Mouse (Mus musculus) liver, adult 2 months (tissue): Measurements from ENCODE around the gene S1pr3. TPM values are rescaled to one million over a fixed set of nuclear protein-coding genes. Genes with fewer than 3 reads are reported as not detected.

Experiments used
- DNase-seq: peaks from one replicate; pipeline ENCODE4 v3.0.0-alpha.2; 2011; ENCODE audit warnings: low read depth, low spot score; ENCODE audit errors: extremely low read depth
- H3K27ac ChIP-seq: fragments of 200-500 bp; replicated peaks from 2 replicates; pipeline ENCODE4 v1.5.1; 2012; ENCODE audit warnings: low read depth, mild to moderate bottlenecking, control low read depth, inconsistent platforms, low read length; ENCODE audit not compliant: insufficient read depth
- H3K27me3 ChIP-seq: fragments of 200-500 bp; 2 replicates; pipeline ENCODE4 v1.6.1; 2012; ENCODE audit warnings: mild to moderate bottlenecking, moderate library complexity, low read length, inconsistent platforms; ENCODE audit not compliant: control insufficient read depth, insufficient read depth
- H3K36me3 ChIP-seq: fragments of 200-500 bp; 2 replicates; pipeline ENCODE4 v1.6.1; 2012; ENCODE audit warnings: low read length, inconsistent platforms; ENCODE audit not compliant: control insufficient read depth, insufficient read depth
- H3K4me1 ChIP-seq: fragments of 200-500 bp; 2 replicates; pipeline ENCODE4 v1.6.1; 2011; ENCODE audit warnings: low read length; ENCODE audit not compliant: control insufficient read depth, insufficient read depth
- H3K4me3 ChIP-seq: fragments of 200-500 bp; 2 replicates; pipeline ENCODE4 v1.5.1; 2011; ENCODE audit warnings: low read depth, mild to moderate bottlenecking, control low read depth, low read length, moderate library complexity; ENCODE audit not compliant: insufficient read depth
- H3K79me2 ChIP-seq: fragments of 200-500 bp; 2 replicates; pipeline ENCODE4 v1.6.1; 2012; ENCODE audit warnings: inconsistent platforms, mild to moderate bottlenecking, low read length, moderate library complexity; ENCODE audit not compliant: control insufficient read depth, insufficient read depth
- H3K9ac ChIP-seq: fragments of 200-500 bp; 2 replicates; pipeline ENCODE4 v1.6.1; 2012; ENCODE audit warnings: low read depth, mild to moderate bottlenecking, control low read depth, inconsistent platforms, low read length
- CTCF ChIP-seq: fragments of 200-500 bp; IDR thresholded peaks from 2 replicates; pipeline ENCODE4 v1.5.1; 2011; ENCODE audit warnings: low read depth, low read length, control low read depth
- POLR2A ChIP-seq: fragments of 200-500 bp; IDR thresholded peaks from 2 replicates; pipeline ENCODE4 v1.6.1; 2011; ENCODE audit warnings: low read length, control low read depth; ENCODE audit not compliant: insufficient read depth; ENCODE audit errors: extremely low read depth
- WGBS: fragments of 180-500 bp; shearing (Covaris S2); methylation state at CpG from one replicate; pipeline ENCODE4 v1.1.7; 2018; 5-methylcytosine and 5-hydroxymethylcytosine counted together
- polyA plus RNA-seq: library from polyadenylated mRNA; depleted of rRNA; stranded (reverse); fragments of >200 nt; gene quantifications from 2 replicates; pipeline ENCODE4 v1.2.3, GENCODE M21; 2012
- total RNA-seq: library from RNA; depleted of rRNA; stranded (reverse); fragments of >200 nt; gene quantifications from 2 replicates; pipeline ENCODE4 v1.2.3, GENCODE M21; 2014

S1pr3 gene
- total and polyA plus RNA-seq, 2 experiments, result 0.83 to 1.6 TPM

GRCm38 (mm10) chr13:51416727-51417126 is 8.3 kb downstream of the S1pr3 start:
- Histone ChIP-seq H3K36me3 (no peaks in the 10 kb centered on the region), H3K4me3 (no peak overlapping the region), H3K27me3 (no peaks in the 10 kb centered on the region), H3K4me1 (peaks cover 5% of the 10 kb centered on the region; the same call in 1 of the 2 replicates), H3K79me2 (no peaks in the 10 kb centered on the region), H3K9ac (no peak overlapping the region), H3K27ac (no peak overlapping the region)
- no peak for TF ChIP-seq CTCF
- TF ChIP-seq POLR2A, result no peak
- DNase-seq, result no peak
- WGBS, result 88% methylated on average over 11 of the region's 11 CpGs

- peaks cover 5% of the 10 kb centered on the region; the same call in 1 of the 2 replicates for H3K4me1 ChIP-seq
- WGBS, result 57% methylated on average over 6 of the region's 6 CpGs
- H3K36me3 ChIP-seq, result no peaks in the 10 kb centered on the region
- H3K9ac ChIP-seq, result no peak overlapping the region
- H3K4me3 ChIP-seq, result no peak overlapping the region
- TF ChIP-seq POLR2A (no peak), CTCF (no peak)
- H3K27me3 ChIP-seq, result no peaks in the 10 kb centered on the region
- no peaks in the 10 kb centered on the region for H3K79me2 ChIP-seq
- DNase-seq, result peak; percentile 37
- H3K27ac ChIP-seq, result 0 out of 2 replicates have a peak overlapping the region, but pooled peaks have one; percentile 13
Observed at GRCm38 (mm10) chr13:51417796-51418195, 9.4 kb downstream of the S1pr3 start.

DNA sequence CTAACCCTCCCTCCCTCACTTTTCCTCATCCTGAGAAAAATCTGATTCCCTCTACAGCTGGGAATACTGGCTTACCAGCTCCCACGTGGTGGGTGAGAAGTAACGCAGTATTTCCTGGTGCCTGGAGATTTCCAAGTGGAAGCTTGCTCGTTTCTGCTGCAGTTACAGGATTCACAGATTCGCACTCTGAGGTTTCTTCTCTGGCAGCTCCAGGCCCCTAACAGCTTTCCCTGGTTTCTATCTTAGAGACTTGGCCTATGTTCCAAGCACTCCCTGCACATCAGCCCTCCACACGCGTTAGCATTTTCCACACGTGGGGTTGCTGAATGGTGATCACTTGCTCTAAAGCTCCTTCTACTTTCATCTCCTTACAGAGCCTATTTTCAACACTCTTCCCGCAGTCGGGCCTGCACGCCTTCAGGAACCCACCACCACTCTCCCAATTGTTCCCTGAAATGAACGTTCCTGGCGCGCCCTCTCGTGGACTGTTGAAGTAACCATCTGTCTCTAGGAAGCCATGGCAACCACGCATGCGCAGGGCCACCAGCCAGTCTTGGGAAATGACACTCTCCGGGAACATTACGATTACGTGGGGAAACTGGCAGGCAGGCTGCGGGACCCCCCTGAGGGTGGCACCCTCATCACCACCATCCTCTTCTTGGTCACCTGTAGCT is 10.0 kb downstream of the S1pr3 start:
- H3K36me3 ChIP-seq, result no peaks in the 10 kb centered on the region
- peak; percentile 91 for TF ChIP-seq CTCF
- no peak for TF ChIP-seq POLR2A
- peaks cover 5% of the 10 kb centered on the region; the same call in 1 of the 2 replicates for H3K4me1 ChIP-seq
- DNase-seq, result peak; percentile 58
- H3K4me3 ChIP-seq, result peak overlapping the region; percentile 30; the same call in 1 of the 2 replicates
- no peaks in the 10 kb centered on the region for H3K79me2 ChIP-seq
- no peak overlapping the region for H3K9ac ChIP-seq
- H3K27ac ChIP-seq, result 0 out of 2 replicates have a peak overlapping the region, but pooled peaks have one; percentile 13
- no peaks in the 10 kb centered on the region for H3K27me3 ChIP-seq
- 15% methylated on average over 20 of the region's 20 CpGs for WGBS

DNA sequence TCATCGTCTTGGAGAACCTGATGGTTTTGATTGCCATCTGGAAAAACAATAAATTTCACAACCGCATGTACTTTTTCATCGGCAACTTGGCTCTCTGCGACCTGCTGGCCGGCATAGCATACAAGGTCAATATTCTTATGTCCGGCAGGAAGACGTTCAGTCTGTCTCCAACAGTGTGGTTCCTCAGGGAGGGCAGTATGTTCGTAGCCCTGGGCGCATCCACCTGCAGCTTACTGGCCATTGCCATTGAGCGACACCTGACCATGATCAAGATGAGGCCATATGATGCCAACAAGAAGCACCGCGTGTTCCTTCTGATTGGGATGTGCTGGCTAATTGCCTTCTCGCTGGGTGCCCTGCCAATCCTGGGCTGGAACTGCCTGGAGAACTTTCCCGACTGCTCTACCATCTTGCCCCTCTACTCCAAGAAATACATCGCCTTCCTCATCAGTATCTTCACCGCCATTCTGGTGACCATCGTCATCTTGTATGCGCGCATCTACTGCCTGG is 10.6 kb downstream of the S1pr3 start:
- Histone ChIP-seq H3K9ac (no peak overlapping the region), H3K27ac (no peak overlapping the region), H3K4me1 (peaks cover 5% of the 10 kb centered on the region; the same call in 1 of the 2 replicates), H3K27me3 (no peaks in the 10 kb centered on the region), H3K79me2 (no peaks in the 10 kb centered on the region), H3K36me3 (no peaks in the 10 kb centered on the region), H3K4me3 (peak overlapping the region; percentile 30; the same call in 1 of the 2 replicates)
- no peak for DNase-seq
- TF ChIP-seq CTCF (no peak), POLR2A (no peak)
- 56% methylated on average over 19 of the region's 19 CpGs for WGBS

DNA sequence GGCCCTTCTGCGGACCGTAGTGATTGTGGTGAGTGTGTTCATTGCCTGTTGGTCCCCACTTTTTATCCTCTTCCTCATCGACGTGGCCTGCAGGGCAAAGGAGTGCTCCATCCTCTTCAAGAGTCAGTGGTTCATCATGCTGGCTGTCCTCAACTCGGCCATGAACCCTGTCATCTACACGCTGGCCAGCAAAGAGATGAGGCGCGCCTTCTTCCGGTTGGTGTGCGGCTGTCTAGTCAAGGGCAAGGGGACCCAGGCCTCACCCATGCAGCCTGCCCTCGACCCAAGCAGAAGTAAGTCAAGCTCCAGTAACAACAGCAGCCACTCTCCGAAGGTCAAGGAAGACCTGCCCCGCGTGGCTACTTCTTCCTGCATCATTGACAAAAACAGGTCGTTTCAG is 11.1 kb downstream of the S1pr3 start:
- 85% methylated on average over 15 of the region's 15 CpGs for WGBS
- no peak for DNase-seq
- H3K9ac ChIP-seq, result no peak overlapping the region
- H3K4me1 ChIP-seq, result peaks cover 5% of the 10 kb centered on the region; the same call in 1 of the 2 replicates
- TF ChIP-seq CTCF (no peak), POLR2A (no peak)
- no peaks in the 10 kb centered on the region for H3K27me3 ChIP-seq
- no peak overlapping the region for H3K4me3 ChIP-seq
- H3K27ac ChIP-seq, result no peak overlapping the region
- H3K79me2 ChIP-seq, result no peaks in the 10 kb centered on the region
- no peaks in the 10 kb centered on the region for H3K36me3 ChIP-seq

GRCm38 (mm10) chr13:51420861-51421260 is 12.4 kb downstream of the S1pr3 start:
- 84% methylated on average over 9 of the region's 9 CpGs for WGBS
- H3K9ac ChIP-seq, result no peak overlapping the region
- DNase-seq, result no peak
- H3K4me1 ChIP-seq, result peaks cover 5% of the 10 kb centered on the region; the same call in 1 of the 2 replicates
- no peaks in the 10 kb centered on the region for H3K36me3 ChIP-seq
- no peaks in the 10 kb centered on the region for H3K79me2 ChIP-seq
- no peak for TF ChIP-seq CTCF
- no peak for TF ChIP-seq POLR2A
- H3K27me3 ChIP-seq, result no peaks in the 10 kb centered on the region
- no peak overlapping the region for H3K4me3 ChIP-seq
- H3K27ac ChIP-seq, result no peak overlapping the region
